Mouse (Mus musculus): ENCODE measurements around the gene Nmb. TPM values are rescaled to one million over a fixed set of nuclear protein-coding genes. Genes with fewer than 3 reads are reported as not detected.

Gene Nmb
- polyA plus RNA-seq (2017; shearing (Covaris generic)), result 10 to 100 TPM; 43.1 to 61.7 TPM

DNA sequence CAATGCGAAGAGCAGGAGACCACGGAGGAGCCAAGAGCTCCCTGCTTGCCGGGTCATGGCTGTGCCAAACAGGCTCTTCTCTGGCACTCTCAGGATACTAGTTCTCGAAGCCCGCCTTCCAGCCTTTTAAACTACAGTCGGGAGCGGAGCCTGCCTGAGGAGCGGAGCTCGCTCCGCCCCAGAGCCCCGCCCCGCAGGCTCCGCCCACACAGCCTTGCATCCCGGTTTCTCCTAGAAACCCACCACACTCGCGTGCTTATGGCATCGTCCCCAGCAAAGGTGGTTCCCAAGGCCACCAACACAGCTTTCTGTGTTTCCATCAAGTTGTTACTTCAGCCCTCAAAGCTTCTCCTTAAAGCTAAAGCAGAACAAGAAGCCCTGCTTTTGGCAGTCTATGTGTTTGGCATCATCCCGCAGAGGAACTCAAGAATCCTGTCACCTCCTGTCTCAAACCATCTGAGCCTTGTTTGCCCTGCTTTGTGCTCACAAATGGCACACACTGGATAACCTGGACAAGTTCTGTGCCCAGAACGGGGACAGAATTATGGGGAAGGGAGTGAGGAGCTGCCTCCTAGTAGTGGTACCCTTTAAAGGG is at the start of gene Nmb:
Gene Nmb, minus strand, starts transcription at position 156 of the 595 bp plus-strand sequence.

DNA sequence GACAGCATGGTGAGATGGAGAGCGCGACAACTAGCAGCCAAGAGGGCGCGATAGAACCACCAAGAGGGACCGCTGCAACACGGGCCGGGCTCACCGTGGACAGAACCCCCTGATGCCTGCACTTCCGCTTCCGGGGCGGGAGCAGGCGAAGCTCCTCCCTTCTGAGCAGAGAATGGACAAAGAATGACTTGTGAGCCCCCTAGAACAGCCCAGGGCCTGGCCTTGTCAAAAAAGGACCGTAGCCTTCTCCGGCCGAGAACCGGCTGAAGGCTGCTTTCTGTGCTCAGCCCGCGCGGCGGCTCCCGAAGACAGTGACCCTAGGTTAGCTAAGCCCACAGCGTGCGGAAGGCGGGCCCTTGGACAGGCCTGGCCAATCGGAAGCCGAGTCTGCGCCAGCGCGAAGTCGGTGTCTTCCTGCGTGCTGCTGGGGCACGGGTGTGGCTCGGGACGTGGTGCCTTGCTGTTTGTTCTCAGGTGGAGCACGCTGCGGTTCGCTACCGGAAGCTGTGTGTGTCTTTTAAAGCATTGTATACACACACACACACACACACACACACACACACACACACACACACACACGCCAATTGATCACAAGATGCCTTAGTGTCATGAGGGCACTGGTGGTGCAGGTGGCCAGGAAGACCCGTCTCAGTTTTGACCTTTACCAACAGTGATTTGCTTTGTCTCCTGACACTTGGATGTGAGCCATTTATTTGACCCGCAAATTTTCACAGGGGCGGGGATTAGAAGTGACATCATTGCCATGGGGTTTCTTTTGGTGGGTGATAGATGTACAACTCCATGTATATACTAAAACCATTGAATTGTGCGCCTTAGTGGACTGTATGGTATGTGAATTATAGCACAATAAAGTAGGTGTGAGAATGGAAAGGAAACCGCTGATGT is 42.8 kb upstream of the Nmb start, which contains the start of gene Sec11a:
Gene Sec11a, minus strand, starts transcription at position 336 of the 906 bp plus-strand sequence.

DNA sequence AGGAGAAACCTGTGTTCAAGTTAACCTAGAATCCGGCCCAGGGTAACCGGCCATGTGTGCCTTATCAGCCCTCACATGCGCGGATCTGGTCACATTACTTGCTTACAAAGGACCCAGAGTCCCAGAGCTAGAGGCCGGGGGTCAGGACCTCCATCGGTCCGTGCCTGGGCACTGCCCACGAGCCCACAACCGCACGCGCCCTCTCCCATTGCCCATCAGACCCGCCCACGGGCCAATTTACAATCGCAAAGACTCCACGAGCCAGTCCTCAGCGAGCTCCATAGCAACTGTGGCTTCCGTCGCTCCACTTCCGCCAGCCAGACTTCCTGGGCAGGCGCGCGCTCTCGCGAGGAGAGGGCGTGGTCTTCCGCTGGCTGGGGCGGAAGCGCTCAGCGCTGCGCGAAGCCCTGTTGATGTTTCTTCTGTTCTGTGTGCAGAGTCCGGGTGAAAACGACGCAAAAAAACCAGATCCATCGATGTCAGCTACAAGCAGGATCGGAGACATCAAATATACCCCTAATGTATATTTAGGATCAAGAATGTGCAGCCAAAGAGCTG is 3.9 kb downstream of the Nmb start, which contains the start of gene Wdr73:
Gene Wdr73, minus strand, starts transcription at position 326 of the 558 bp plus-strand sequence.

DNA sequence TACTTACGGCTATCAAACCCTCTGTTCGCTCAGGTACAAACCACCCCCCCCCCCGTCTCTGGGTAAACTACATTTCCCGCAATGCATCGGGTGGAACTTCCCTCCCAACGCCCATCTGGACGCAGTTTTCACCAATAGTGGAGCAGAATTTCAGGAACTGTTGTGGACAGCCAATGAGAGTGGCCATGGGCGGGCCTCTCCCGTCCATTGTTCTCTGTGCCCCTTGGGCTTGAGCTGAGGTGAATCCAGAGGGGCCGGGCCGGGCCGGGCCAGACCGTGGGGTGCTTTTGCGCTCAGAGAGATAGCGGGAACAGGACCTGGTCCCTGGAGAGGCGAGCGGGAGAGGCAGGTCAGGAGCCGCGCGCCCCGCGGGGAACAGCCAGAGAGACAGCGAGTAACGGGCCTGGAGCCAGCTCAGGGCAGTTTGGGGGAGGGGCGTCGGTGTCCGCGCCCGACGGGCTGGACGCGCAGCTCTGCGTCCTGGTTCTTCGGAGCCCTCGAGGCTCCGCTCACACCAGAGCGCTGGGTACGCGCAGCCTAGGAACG is 44.1 kb downstream of the Nmb start, which contains the start of gene Zscan2:
Gene Zscan2, plus strand, starts transcription at position 192 of the 546 bp plus-strand sequence.

Other genes starting within 250 kb of the Nmb start
- 10 to 100 TPM; 65.0 to 82.6 TPM for gene Crtc3, start 216.2 kb downstream of the Nmb start, polyA plus RNA-seq (2017; shearing (Covaris generic))
- gene Iqgap1, start 79.1 kb downstream of the Nmb start, polyA plus RNA-seq (2017; shearing (Covaris generic)), result 100 to 1,000 TPM; 205 to 207 TPM
- 1 to 10 TPM; 1.5 to 1.8 TPM for gene Zscan2, start 44.2 kb downstream of the Nmb start, polyA plus RNA-seq (2017; shearing (Covaris generic))
- 10 to 100 TPM; 33.3 to 36.5 TPM for gene Wdr73, start 3.8 kb downstream of the Nmb start, polyA plus RNA-seq (2017; shearing (Covaris generic))
- gene Sec11a, start 42.7 kb upstream of the Nmb start, polyA plus RNA-seq (2017; shearing (Covaris generic)), result 100 to 1,000 TPM; 294 to 382 TPM
- gene Zfp592, start 88.6 kb upstream of the Nmb start, polyA plus RNA-seq (2017; shearing (Covaris generic)), result 10 to 100 TPM; 63.0 to 84.8 TPM
- gene Alpk3, start 152.5 kb upstream of the Nmb start, polyA plus RNA-seq (2017; shearing (Covaris generic)), result 1 to 10 TPM in 1 of 2 experiments, under 1 TPM in 1; 0.29 to 1.5 TPM
- under 1 TPM in 1 of 2 experiments, not detected in 1; 0.32 TPM for gene Slc28a1, start 209.7 kb upstream of the Nmb start, polyA plus RNA-seq (2017; shearing (Covaris generic))

All from inflammation-experienced regulatory T-cells (primary cell).